Mouse (Mus musculus) liver, embryonic 11.5 days (tissue): ENCODE results near the gene Ak7. TPM values are rescaled to one million over a fixed set of nuclear protein-coding genes. Genes with fewer than 3 reads are reported as not detected.
A peak's percentile ranks its signal among the peaks of the same experiment; 100 is the strongest.

Experiments used
- ATAC-seq: fragments of 200-750 bp; cut with Nextera tagmentation; replicated peaks from 2 replicates; pipeline ENCODE4 v1.8.0; 2017; ENCODE audit warnings: moderate number of reproducible peaks, mild to moderate bottlenecking, moderate TSS enrichment, moderate library complexity; ENCODE audit not compliant: low FRiP score
- DNase-seq: peaks from one replicate; pipeline ENCODE4 v3.0.0-alpha.2; 2017; ENCODE audit warnings: low spot score
- H3K27ac ChIP-seq: fragments of 300-500 bp; sonication (generic); 2 replicates; pipeline ENCODE4 v1.5.1; 2014; ENCODE audit warnings: mild to moderate bottlenecking, low read depth, low read length, control low read depth
- H3K27me3 ChIP-seq: fragments of 300-500 bp; sonication (generic); replicated peaks from 2 replicates; pipeline ENCODE4 v1.6.1; 2014; ENCODE audit warnings: low read length, mixed read lengths; ENCODE audit not compliant: control insufficient read depth, insufficient read depth
- H3K36me3 ChIP-seq: fragments of 300-500 bp; sonication (generic); 2 replicates; pipeline ENCODE4 v1.6.1; 2014; ENCODE audit warnings: mild to moderate bottlenecking, low read length, moderate library complexity, mixed read lengths; ENCODE audit not compliant: control insufficient read depth, insufficient read depth
- H3K4me1 ChIP-seq: fragments of 300-500 bp; sonication (generic); replicated peaks from 2 replicates; pipeline ENCODE4 v1.6.1; 2014; ENCODE audit warnings: low read length, mixed read lengths; ENCODE audit not compliant: control insufficient read depth, insufficient read depth
- H3K4me2 ChIP-seq: fragments of 300-500 bp; sonication (generic); 2 replicates; pipeline ENCODE4 v1.6.1; 2014; ENCODE audit warnings: mild to moderate bottlenecking, control low read depth, moderate library complexity
- H3K4me3 ChIP-seq: fragments of 300-500 bp; sonication (generic); 2 replicates; pipeline ENCODE4 v1.5.1; 2014; ENCODE audit warnings: low read depth, low read length, control low read depth
- H3K9ac ChIP-seq: fragments of 300-500 bp; sonication (generic); 2 replicates; pipeline ENCODE4 v1.6.1; 2014; ENCODE audit warnings: low read depth, low read length, control low read depth
- H3K9me3 ChIP-seq: fragments of 300-500 bp; sonication (generic); 2 replicates; pipeline ENCODE4 v1.6.1; 2016; ENCODE audit warnings: low read length, inconsistent platforms, mixed read lengths; ENCODE audit not compliant: control insufficient read depth
- WGBS: fragments of 180-500 bp; shearing (Covaris S2); extraction: QIAGEN DNeasy Blood & Tissue Kit; methylation state at CpG from one replicate; pipeline ENCODE4 v1.1.7; 2014; 5-methylcytosine and 5-hydroxymethylcytosine counted together
- polyA plus RNA-seq: library from polyadenylated mRNA; unstranded; fragments of >200 nt; fragmentation: Nextera tagmentation; extraction: Ambion mirVana; gene quantifications from 2 replicates; pipeline ENCODE4 v1.2.1, GENCODE M21; 2014

Ak7 gene
- polyA plus RNA-seq, 1 experiment from 2014 or later, result 0.10 TPM

DNA sequence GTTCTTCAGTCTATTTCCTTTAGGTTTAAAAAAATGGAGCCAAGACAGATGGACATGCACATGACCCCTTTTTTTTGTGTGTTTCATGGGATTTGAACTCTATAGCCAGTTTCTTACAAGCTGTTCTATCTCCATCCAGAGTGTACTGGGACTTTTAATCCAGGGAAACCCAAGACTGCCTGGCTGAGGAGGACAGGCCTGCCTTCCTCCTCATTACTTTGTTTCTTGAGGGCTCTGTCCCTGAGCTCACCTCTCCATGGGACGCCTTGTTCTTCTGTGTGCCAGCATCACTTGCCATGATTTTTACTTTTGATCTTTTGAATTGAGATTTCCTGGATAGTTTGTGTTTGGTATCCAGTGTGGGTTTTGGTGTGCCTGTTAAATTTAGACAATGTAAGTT, 80.3 kb downstream of the Ak7 start:
- peaks cover 4% of the 10 kb centered on the region; the same call in 1 of the 2 replicates for H3K36me3 ChIP-seq
- no peaks in the 10 kb centered on the region for H3K27me3 ChIP-seq
- no peak overlapping the region for H3K27ac ChIP-seq
- H3K4me2 ChIP-seq, result peak overlapping the region; percentile 98
- H3K9ac ChIP-seq, result peak overlapping the region; percentile 94
- no peak for ATAC-seq
- no peaks in the 10 kb centered on the region for H3K9me3 ChIP-seq
- 78% methylated on average over 1 of the region's 1 CpGs for WGBS
- peaks cover 26% of the 10 kb centered on the region for H3K4me1 ChIP-seq
- no peak for DNase-seq
- peak overlapping the region; percentile 87 for H3K4me3 ChIP-seq

DNA sequence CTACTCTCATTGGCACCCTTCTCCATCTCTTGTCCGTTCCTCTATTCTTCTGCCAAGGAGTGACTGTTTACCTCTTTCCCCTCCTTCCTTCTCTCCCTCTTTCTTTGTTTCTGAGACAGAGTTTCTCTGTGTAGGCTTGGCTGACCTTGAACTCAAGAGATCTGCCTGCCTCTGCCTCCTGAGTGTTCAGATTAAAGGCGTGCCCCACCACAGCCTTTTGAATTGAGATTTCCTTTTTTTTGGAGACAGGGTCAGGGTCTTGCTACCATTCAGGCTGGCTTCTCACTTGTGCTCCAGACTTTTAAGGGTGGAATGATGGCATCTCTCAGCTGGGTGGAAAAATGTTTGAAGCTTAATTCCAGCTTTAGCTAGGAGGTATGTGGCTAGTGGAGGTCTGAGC, 81.8 kb downstream of the Ak7 start:
- H3K27ac ChIP-seq, result no peak overlapping the region
- WGBS, result 92% methylated on average over 2 of the region's 2 CpGs
- no peak for DNase-seq
- H3K27me3 ChIP-seq, result no peaks in the 10 kb centered on the region
- no peak overlapping the region for H3K4me2 ChIP-seq
- H3K9me3 ChIP-seq, result no peaks in the 10 kb centered on the region
- peaks cover 4% of the 10 kb centered on the region; the same call in 1 of the 2 replicates for H3K36me3 ChIP-seq
- no peak overlapping the region for H3K9ac ChIP-seq
- H3K4me3 ChIP-seq, result no peak overlapping the region
- peaks cover 26% of the 10 kb centered on the region for H3K4me1 ChIP-seq
- no peak for ATAC-seq

DNA sequence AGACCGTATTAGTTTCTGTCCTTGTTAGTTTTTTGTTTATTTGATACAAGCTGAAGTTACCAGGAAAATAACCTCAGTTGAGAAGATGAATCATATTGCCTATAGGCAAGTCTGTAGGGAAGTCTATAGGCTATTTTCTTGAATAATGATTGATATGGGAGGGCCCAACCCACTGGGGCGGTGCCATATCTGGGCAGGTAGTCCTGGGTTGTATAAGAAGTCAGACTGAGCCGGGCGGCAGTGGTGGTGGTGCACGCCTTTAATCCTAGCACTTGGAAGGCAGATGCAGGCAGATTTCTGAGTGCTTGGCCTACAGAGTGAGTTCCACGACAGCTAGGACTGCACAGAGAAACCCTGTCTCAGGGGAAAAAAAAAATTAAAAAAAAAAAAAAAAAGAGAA, 84.1 kb downstream of the Ak7 start:
- peaks cover 18% of the 10 kb centered on the region for H3K4me1 ChIP-seq
- no peak overlapping the region for H3K4me3 ChIP-seq
- H3K4me2 ChIP-seq, result no peak overlapping the region
- H3K9me3 ChIP-seq, result no peaks in the 10 kb centered on the region
- 0 out of 2 replicates have a peak, but pooled peaks have one; percentile 26 for ATAC-seq
- peaks cover 4% of the 10 kb centered on the region; the same call in 1 of the 2 replicates for H3K36me3 ChIP-seq
- H3K27ac ChIP-seq, result no peak overlapping the region
- H3K9ac ChIP-seq, result no peak overlapping the region
- no peaks in the 10 kb centered on the region for H3K27me3 ChIP-seq
- 86% methylated on average over 6 of the region's 6 CpGs for WGBS
- DNase-seq, result no peak

DNA sequence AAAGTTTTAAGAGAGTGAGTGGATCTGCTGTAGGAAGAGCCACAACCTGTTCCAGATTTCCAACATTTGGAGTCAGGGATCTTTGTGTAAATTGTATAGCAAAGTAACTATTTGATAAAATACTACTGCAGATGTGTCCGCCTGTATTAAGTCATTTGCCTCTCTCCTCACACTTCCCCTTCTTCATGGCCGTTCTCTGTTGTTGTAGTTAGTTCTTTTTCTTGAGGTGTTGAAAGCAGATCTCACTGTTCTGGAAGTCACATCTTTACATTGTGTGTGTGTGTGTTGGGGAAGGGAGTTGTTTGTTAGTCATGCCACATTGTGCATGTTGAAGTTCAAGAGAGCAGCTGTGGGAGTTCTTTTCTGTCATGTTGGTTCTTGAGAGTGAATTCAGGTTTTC, 89.1 kb downstream of the Ak7 start:
- Histone ChIP-seq H3K27me3 (no peaks in the 10 kb centered on the region), H3K27ac (no peak overlapping the region), H3K36me3 (peaks cover 5% of the 10 kb centered on the region; the same call in 1 of the 2 replicates), H3K4me1 (peaks cover 4% of the 10 kb centered on the region), H3K9ac (no peak overlapping the region), H3K9me3 (no peaks in the 10 kb centered on the region), H3K4me3 (no peak overlapping the region), H3K4me2 (no peak overlapping the region)
- WGBS, result 83% methylated on average over 2 of the region's 2 CpGs
- ATAC-seq, result no peak
- DNase-seq, result no peak

DNA sequence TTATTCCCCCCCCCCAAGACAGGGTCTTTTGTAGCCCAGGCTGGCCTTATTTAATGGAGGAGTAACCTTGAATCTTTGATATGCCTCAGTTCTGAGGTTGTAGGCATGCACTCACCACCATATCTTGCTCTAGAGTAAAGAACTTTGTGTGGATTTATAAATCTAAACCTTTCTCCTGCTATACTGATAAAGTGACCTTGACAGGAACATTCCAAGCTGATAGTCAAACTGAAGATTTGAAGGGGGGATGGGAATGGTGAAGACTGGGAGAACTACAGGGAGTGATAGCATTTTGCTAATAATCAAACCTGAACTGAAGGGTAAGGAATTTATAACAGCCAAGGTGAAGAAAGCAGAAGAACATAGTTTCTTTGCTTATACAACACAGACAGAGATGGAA, 92.2 kb downstream of the Ak7 start:
- Histone ChIP-seq H3K9ac (no peak overlapping the region), H3K27ac (no peak overlapping the region), H3K4me1 (no peaks in the 10 kb centered on the region; the same call in 1 of the 2 replicates), H3K27me3 (no peaks in the 10 kb centered on the region), H3K36me3 (peaks cover 11% of the 10 kb centered on the region; the same call in 1 of the 2 replicates), H3K9me3 (no peaks in the 10 kb centered on the region), H3K4me3 (no peak overlapping the region), H3K4me2 (no peak overlapping the region)
- ATAC-seq, result no peak
- DNase-seq, result no peak

DNA sequence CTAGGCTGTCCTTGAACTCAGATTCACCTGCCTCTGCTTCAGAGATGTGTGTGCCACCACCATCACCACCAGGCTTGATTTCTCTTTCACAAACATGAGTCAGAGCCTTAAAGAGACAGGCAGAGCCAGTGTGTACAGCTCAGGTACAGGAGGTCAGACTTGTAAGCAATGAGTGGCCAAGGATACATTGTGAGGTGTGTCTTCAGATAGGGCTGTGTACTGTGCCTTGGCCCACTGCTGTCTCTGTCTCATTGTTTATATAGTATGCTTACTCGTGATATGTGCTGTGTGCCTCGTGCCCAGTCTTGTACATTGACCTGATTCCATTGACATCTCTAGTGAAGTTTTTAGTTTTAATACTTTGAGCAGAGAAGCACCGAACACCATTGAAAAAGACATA, 100.0 kb downstream of the Ak7 start:
- ATAC-seq (no peak), DNase-seq (no peak)
- H3K27ac ChIP-seq, result no peak overlapping the region
- H3K36me3 ChIP-seq, result peaks cover 31% of the 10 kb centered on the region; the same call in 1 of the 2 replicates
- H3K4me2 ChIP-seq, result no peak overlapping the region
- no peaks in the 10 kb centered on the region for H3K27me3 ChIP-seq
- H3K9me3 ChIP-seq, result no peaks in the 10 kb centered on the region
- H3K4me1 ChIP-seq, result no peaks in the 10 kb centered on the region
- no peak overlapping the region for H3K9ac ChIP-seq
- 79% methylated on average over 3 of the region's 3 CpGs for WGBS
- H3K4me3 ChIP-seq, result no peak overlapping the region

DNA sequence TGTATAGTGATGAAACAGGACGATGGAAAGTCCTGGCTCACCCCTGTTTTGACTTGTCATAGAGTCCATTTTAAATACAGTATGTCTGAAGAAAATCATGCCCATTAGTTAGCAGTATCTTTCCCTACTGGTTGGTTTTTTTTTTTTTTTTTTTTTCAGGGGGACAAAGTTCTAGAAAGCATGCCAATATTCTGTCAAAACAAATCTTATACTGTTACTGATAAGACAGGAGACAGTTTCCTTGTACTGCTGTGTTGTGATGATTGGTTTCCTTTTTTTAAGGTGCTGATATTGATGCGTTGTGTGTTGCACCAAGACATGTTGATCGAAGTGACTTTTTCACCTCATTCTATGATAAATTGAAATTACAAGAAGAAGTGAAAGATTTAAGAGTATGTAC, 100.4 kb downstream of the Ak7 start:
- WGBS, result 93% methylated on average over 3 of the region's 3 CpGs
- ATAC-seq (no peak), DNase-seq (no peak)
- H3K4me2 ChIP-seq, result no peak overlapping the region
- no peaks in the 10 kb centered on the region for H3K4me1 ChIP-seq
- H3K27me3 ChIP-seq, result no peaks in the 10 kb centered on the region
- H3K27ac ChIP-seq, result no peak overlapping the region
- peaks cover 30% of the 10 kb centered on the region; the same call in 1 of the 2 replicates for H3K36me3 ChIP-seq
- no peak overlapping the region for H3K9ac ChIP-seq
- no peaks in the 10 kb centered on the region for H3K9me3 ChIP-seq
- no peak overlapping the region for H3K4me3 ChIP-seq

DNA sequence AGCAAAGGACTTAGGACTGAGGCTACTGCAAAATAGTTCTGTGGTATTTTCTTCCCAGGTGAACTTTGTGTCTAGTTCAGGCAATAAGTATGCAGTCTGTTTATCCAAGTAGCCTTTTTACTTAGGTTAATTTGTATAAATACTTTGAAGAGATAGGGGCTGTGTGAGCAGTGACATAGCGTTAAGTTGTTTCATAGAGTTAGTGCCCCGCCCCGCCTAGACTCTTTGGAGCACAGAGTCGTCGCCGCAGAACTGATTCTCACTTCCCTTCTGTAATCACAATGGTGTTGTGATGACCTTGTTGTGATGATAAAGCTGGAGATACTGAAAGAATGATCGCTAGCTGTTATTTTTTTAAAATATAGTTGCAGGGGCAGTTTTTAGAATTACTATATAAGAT, 101.6 kb downstream of the Ak7 start:
- H3K4me2 ChIP-seq, result no peak overlapping the region
- no peaks in the 10 kb centered on the region for H3K4me1 ChIP-seq
- H3K9me3 ChIP-seq, result no peaks in the 10 kb centered on the region
- H3K27ac ChIP-seq, result no peak overlapping the region
- DNase-seq (no peak), ATAC-seq (no peak)
- no peaks in the 10 kb centered on the region for H3K27me3 ChIP-seq
- H3K36me3 ChIP-seq, result peaks cover 34% of the 10 kb centered on the region; the same call in 1 of the 2 replicates
- 87% methylated on average over 7 of the region's 7 CpGs for WGBS
- H3K9ac ChIP-seq, result no peak overlapping the region
- no peak overlapping the region for H3K4me3 ChIP-seq

DNA sequence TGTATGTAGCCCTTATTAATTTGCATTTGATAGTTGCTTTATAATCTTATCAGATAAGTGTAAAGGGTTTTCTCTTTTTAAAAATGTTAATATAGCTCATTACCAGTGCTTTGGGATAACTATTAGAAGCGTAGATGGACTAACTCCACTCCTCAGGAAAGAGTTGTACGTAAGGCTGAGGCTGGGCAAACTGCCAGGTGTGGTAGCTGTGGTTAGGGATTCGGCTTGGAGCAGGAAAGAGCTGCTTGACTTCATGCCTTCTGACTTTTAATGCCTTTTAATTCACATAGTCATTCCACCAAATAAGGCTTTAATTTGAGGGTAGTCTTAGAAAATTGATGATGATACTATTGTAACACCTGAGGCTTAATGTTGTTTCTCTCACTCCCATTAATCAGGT, 103.2 kb downstream of the Ak7 start:
- no peak for ATAC-seq
- Histone ChIP-seq H3K4me3 (no peak overlapping the region), H3K9me3 (no peaks in the 10 kb centered on the region), H3K27me3 (no peaks in the 10 kb centered on the region), H3K36me3 (peaks cover 36% of the 10 kb centered on the region; the same call in 1 of the 2 replicates), H3K4me1 (no peaks in the 10 kb centered on the region), H3K9ac (no peak overlapping the region), H3K27ac (no peak overlapping the region), H3K4me2 (no peak overlapping the region)
- WGBS, result 89% methylated on average over 3 of the region's 3 CpGs
- DNase-seq, result no peak
